Mouse (Mus musculus): ENCODE data around the gene Magi1. TPM values are rescaled to one million over a fixed set of nuclear protein-coding genes. Genes with fewer than 3 reads are reported as not detected.

Gene Magi1
- polyA plus RNA-seq, 1 experiment, result 16.3 TPM

GRCm38 (mm10) chr6:94134159-94134558 lies 149.6 kb downstream of the Magi1 start:
- H3K4me1 ChIP-seq (ENCODE audit: control insufficient read depth, insufficient read depth, low read length), result no peaks in the 10 kb centered on the region
- H3K4me3 ChIP-seq (ENCODE audit: insufficient read depth, low read length), result no peak overlapping the region
- no peak overlapping the region for H3K27ac ChIP-seq (ENCODE audit: insufficient read depth, low read length)
- TF ChIP-seq POLR2A (IDR thresholded peaks at IDR 0.05; ENCODE audit: low read depth, low read length) (no peak), CTCF (IDR thresholded peaks at IDR 0.05; ENCODE audit: borderline replicate concordance, insufficient read depth, low read length) (no peak)

DNA sequence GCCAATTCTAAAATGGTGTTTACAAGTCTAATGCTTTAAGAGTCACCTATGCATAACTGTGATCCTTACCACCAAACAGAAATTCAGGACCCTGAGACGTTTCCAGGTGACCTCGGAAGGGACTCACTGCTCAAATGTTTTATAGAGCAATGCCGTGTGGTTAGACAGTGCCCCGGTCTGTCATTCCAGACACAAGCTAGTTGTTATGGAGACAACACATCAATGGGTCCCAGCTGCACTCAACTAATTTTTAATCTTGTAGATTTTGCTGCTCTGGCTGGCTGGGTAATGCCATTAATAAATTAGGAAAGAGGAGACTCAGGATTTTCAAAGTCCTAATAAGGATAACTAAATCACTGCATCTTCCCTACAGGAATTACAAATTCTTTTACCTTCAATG lies 151.7 kb downstream of the Magi1 start:
- TF ChIP-seq CTCF (IDR thresholded peaks at IDR 0.05; ENCODE audit: borderline replicate concordance, insufficient read depth, low read length) (no peak), POLR2A (IDR thresholded peaks at IDR 0.05; ENCODE audit: low read depth, low read length) (no peak)
- H3K4me3 ChIP-seq (ENCODE audit: insufficient read depth, low read length), result no peak overlapping the region
- no peaks in the 10 kb centered on the region for H3K4me1 ChIP-seq (ENCODE audit: control insufficient read depth, insufficient read depth, low read length)

DNA sequence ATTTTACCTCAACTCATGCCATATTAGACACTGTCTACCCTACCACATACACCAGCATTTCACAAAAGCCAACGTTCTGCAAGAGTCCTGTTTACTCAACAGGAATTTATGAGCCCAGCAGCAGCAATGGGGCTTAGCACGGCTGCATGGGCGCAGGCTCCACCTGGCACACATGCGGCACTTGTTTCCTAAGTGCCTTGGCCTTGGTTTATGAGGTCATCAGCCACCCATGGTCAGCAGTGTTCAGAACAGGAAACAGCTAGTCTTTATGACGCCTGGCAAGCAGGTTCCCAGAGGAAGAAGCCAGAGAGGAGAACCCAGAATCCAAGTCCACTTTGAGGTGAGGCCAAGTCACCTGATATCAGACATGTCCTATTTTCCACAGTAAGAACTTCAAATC lies 153.3 kb downstream of the Magi1 start:
- Histone ChIP-seq H3K4me3 (ENCODE audit: insufficient read depth, low read length) (no peak overlapping the region), H3K4me1 (ENCODE audit: control insufficient read depth, insufficient read depth, low read length) (no peaks in the 10 kb centered on the region), H3K27ac (ENCODE audit: insufficient read depth, low read length) (no peak overlapping the region)
- TF ChIP-seq POLR2A (IDR thresholded peaks at IDR 0.05; ENCODE audit: low read depth, low read length) (no peak), CTCF (IDR thresholded peaks at IDR 0.05; ENCODE audit: borderline replicate concordance, insufficient read depth, low read length) (no peak)

More for the DNA sequence above, 151.7 kb downstream of the Magi1 start:
- H3K27ac ChIP-seq (ENCODE audit: insufficient read depth, low read length), result no peak overlapping the region

DNA sequence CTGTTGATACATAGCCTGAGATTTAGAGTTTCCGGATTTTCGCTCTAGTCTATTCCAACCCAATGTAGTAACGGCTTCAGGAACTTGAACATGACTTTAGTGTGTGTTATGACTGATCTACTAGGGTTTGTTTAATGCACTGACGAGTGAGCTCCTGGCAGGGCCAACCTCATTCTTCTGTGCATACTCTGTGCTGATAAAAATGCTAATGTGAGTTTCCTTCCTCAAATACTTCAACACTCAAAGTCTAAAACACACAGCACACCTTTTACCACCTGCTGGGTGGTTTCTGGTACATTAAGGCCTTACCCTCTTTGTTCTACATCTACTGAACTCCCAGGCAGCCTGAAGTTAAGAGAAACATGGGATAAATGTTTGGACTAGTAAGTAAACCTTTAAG lies 157.0 kb downstream of the Magi1 start:
- H3K4me1 ChIP-seq (ENCODE audit: control insufficient read depth, insufficient read depth, low read length), result peaks cover 8% of the 10 kb centered on the region; the same call in 1 of the 2 replicates
- no peak overlapping the region for H3K27ac ChIP-seq (ENCODE audit: insufficient read depth, low read length)
- TF ChIP-seq POLR2A (IDR thresholded peaks at IDR 0.05; ENCODE audit: low read depth, low read length) (no peak), CTCF (IDR thresholded peaks at IDR 0.05; ENCODE audit: borderline replicate concordance, insufficient read depth, low read length) (no peak)
- no peak overlapping the region for H3K4me3 ChIP-seq (ENCODE audit: insufficient read depth, low read length)

DNA sequence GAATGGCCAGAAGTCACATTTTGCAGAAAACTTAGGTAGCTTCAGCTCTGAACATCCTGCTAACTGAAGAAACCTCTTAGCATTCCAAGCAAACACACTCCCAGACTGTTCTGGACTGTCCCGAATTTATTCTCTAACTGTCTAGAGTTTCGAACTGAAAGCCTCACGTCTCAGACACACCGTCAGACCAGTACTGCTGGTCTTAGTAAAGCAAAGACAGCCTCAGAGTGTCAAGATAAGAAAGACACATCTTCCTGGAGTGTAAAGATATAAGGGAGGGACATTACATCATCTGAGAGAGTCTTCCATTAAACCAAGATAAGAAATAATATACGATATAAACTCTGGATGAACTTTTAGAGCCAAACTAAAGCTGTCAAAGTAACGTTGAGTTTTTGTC lies 158.6 kb downstream of the Magi1 start:
- TF ChIP-seq POLR2A (IDR thresholded peaks at IDR 0.05; ENCODE audit: low read depth, low read length) (no peak), CTCF (IDR thresholded peaks at IDR 0.05; ENCODE audit: borderline replicate concordance, insufficient read depth, low read length) (no peak)
- peaks cover 8% of the 10 kb centered on the region; the same call in 1 of the 2 replicates for H3K4me1 ChIP-seq (ENCODE audit: control insufficient read depth, insufficient read depth, low read length)
- no peak overlapping the region for H3K27ac ChIP-seq (ENCODE audit: insufficient read depth, low read length)
- no peak overlapping the region for H3K4me3 ChIP-seq (ENCODE audit: insufficient read depth, low read length)

DNA sequence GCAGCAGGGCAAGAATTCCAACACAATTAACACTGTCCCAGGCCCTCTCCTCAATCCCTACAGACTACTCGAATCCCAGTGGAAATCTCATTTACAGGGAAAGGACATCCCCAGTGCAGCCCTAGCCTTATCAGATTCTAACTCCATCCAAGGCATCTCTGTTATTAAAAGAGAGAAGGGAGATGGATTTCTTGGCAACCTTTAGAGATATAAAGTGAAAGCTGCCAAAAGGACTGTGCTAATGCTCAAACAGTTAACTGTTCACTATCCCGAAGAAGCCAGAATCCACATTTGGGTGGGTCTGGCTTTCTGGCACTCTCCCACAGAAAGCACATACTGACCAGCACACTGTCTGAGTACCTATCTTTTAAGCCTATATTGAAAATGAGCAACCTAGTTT lies 159.4 kb downstream of the Magi1 start:
- Histone ChIP-seq H3K4me1 (ENCODE audit: control insufficient read depth, insufficient read depth, low read length) (peaks cover 8% of the 10 kb centered on the region; the same call in 1 of the 2 replicates), H3K27ac (ENCODE audit: insufficient read depth, low read length) (peak overlapping the region; percentile 4; the same call in 1 of the 2 replicates), H3K4me3 (ENCODE audit: insufficient read depth, low read length) (no peak overlapping the region)
- no peak for TF ChIP-seq POLR2A (IDR thresholded peaks at IDR 0.05; ENCODE audit: low read depth, low read length)
- no peak for TF ChIP-seq CTCF (IDR thresholded peaks at IDR 0.05; ENCODE audit: borderline replicate concordance, insufficient read depth, low read length)

DNA sequence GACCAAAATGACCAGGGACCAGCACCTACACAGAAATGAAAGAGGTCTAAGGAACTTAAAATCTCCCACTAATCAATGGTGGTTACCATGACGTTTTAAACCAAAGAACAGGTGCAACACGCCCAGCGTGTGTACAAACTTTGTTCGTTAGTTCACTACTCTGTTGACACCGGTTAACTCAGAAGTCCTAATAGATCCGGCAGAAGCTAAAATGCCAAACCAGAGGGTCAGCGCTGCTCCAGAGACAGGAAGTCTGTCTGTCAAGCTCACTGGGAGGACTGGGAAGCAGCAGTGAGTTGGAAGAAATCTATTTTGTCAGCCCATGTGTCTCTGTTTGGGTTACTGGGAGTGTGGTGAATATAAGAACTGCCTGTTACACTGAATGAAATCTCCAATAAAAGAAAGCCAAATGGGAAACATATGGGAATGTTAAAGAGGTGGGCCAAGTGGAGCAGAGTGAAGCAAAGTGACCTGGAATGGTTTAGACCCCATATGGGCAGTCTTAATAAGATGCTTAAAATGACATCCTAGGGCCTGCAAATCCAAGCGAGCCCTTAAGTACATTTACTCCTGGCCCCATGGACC lies 161.1 kb downstream of the Magi1 start:
- Histone ChIP-seq H3K4me3 (ENCODE audit: insufficient read depth, low read length) (no peak overlapping the region), H3K4me1 (ENCODE audit: control insufficient read depth, insufficient read depth, low read length) (peaks cover 8% of the 10 kb centered on the region; the same call in 1 of the 2 replicates), H3K27ac (ENCODE audit: insufficient read depth, low read length) (no peak overlapping the region)
- no peak for TF ChIP-seq CTCF (IDR thresholded peaks at IDR 0.05; ENCODE audit: borderline replicate concordance, insufficient read depth, low read length)
- no peak for TF ChIP-seq POLR2A (IDR thresholded peaks at IDR 0.05; ENCODE audit: low read depth, low read length)

DNA sequence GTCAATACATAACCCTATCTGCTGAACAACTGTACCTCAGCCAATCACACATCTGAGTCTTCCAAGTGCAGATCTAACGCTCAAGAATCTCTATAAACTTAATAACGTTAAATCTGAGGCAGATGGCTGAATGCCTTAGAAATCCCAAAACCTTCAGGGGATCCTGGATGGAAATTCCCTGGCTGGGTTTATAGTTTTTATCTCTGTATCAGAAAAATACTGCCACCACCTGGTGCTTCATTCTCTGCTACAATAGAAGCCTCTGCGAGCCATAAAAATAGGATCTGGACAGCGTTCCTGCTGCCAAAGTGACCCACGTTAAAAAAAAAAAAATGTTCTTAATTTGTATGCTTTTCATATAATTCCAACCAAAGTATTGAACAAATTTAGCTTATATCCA lies 162.2 kb downstream of the Magi1 start:
- Histone ChIP-seq H3K4me1 (ENCODE audit: control insufficient read depth, insufficient read depth, low read length) (peaks cover 8% of the 10 kb centered on the region; the same call in 1 of the 2 replicates), H3K27ac (ENCODE audit: insufficient read depth, low read length) (no peak overlapping the region)

GRCm38 (mm10) chr6:94116434-94117432 lies 167.0 kb downstream of the Magi1 start:
- no peak for TF ChIP-seq POLR2A (IDR thresholded peaks at IDR 0.05; ENCODE audit: low read depth, low read length)
- Histone ChIP-seq H3K27ac (ENCODE audit: insufficient read depth, low read length) (no peak overlapping the region), H3K4me1 (ENCODE audit: control insufficient read depth, insufficient read depth, low read length) (peaks cover 4% of the 10 kb centered on the region; the same call in 1 of the 2 replicates), H3K4me3 (ENCODE audit: insufficient read depth, low read length) (no peak overlapping the region)

More for the DNA sequence above, 162.2 kb downstream of the Magi1 start:
- H3K4me3 ChIP-seq (ENCODE audit: insufficient read depth, low read length), result no peak overlapping the region
- no peak for TF ChIP-seq CTCF (IDR thresholded peaks at IDR 0.05; ENCODE audit: borderline replicate concordance, insufficient read depth, low read length)
- no peak for TF ChIP-seq POLR2A (IDR thresholded peaks at IDR 0.05; ENCODE audit: low read depth, low read length)

DNA sequence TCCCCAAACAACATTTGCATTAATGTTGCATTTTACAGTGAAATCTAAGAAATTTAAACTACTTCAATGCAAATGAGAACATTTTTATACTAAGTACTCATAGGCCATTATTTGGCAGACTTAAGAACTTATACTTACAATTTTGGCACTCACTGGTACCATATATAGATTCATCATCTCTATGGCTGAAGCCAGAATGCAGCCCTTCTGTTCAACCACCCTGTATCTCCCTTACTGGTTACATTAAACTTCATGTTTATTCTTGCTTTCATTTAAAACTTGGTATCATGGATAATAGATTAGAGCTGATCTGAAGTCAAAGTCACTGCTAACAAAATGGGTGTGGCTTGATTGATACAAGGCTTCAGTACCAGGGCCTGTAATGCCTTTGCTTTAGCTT lies 171.9 kb downstream of the Magi1 start:
- H3K4me3 ChIP-seq (ENCODE audit: insufficient read depth, low read length), result no peak overlapping the region
- no peak for TF ChIP-seq POLR2A (IDR thresholded peaks at IDR 0.05; ENCODE audit: low read depth, low read length)
- TF ChIP-seq CTCF (IDR thresholded peaks at IDR 0.05; ENCODE audit: borderline replicate concordance, insufficient read depth, low read length), result no peak
- peaks cover 7% of the 10 kb centered on the region; the same call in 1 of the 2 replicates for H3K4me1 ChIP-seq (ENCODE audit: control insufficient read depth, insufficient read depth, low read length)
- no peak overlapping the region for H3K27ac ChIP-seq (ENCODE audit: insufficient read depth, low read length)
